Mouse (Mus musculus): ENCODE measurements around the gene Mrpl32. TPM values are rescaled to one million over a fixed set of nuclear protein-coding genes. Genes with fewer than 3 reads are reported as not detected.

The Mrpl32 gene
- total and polyA plus RNA-seq, 3 experiments = 10.4 to 42.3 (median 40.1) TPM

DNA sequence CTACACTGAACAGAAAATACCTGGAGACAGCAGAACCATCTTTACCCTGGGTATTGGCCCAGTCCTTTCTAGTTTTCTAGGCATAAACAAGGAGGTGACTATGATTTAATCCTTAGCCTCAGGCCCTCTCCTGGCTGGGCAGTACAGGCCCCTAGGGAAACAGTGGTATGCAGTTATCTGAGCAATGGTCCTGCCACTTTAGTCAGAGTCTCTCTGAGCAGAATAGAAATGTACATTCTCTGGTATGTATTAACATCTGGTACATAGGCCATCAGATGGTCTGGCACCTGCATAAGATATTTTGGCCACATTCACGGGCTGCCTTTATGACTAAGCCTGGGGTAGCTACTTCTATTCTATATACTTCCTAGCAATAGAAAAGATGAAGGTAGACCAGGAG, 51.6 kb downstream of the Mrpl32 start:
- intact Hi-C loops (cut with DNase I) = no loop called here
- TF ChIP-seq POLR2A (IDR thresholded peaks at IDR 0.05; ENCODE audit: insufficient read depth, low read depth, low read length) (no peak), CTCF (IDR thresholded peaks at IDR 0.05) (no peak), EP300 (IDR thresholded peaks at IDR 0.05; ENCODE audit: insufficient read depth, low read depth, low read length) (no peak)
- WGBS = 57% methylated on average over 1 of the region's 1 CpGs
- H3K4me1 ChIP-seq (ENCODE audit: control insufficient read depth, insufficient read depth, low read length) = no peaks in the 10 kb centered on the region
- DNase-seq = no peak
- H3K36me3 ChIP-seq (ENCODE audit: control insufficient read depth, insufficient read depth, low read length) = no peaks in the 10 kb centered on the region
- H3K4me3 ChIP-seq = no peak overlapping the region
- H3K79me2 ChIP-seq (replicated peaks; ENCODE audit: control insufficient read depth, insufficient read depth, low read length) = no peaks in the 10 kb centered on the region
- H3K27ac ChIP-seq = no peak overlapping the region
- H3K9ac ChIP-seq (ENCODE audit: low read depth, low read length) = no peak overlapping the region
- H3K27me3 ChIP-seq (ENCODE audit: control insufficient read depth, insufficient read depth, low read length) = no peaks in the 10 kb centered on the region

Other genes starting within 250 kb of the Mrpl32 start
- under 1 TPM; 0.05 to 0.73 TPM for gene Hecw1, start 89.9 kb downstream of the Mrpl32 start, total RNA-seq (2021)
- gene Hecw1, start 89.9 kb downstream of the Mrpl32 start, polyA plus RNA-seq (2012; rRNA removed) = 0.04 and 0.20 TPM in 2 replicates
- gene Psma2, start 75 bp upstream of the Mrpl32 start, total RNA-seq (2021) = 10 to 100 TPM; 54.4 to 58.8 TPM
- gene Psma2, start 75 bp upstream of the Mrpl32 start, polyA plus RNA-seq (2012; rRNA removed) = 33.5 and 60.0 TPM in 2 replicates
- gene AW209491, start 17.0 kb upstream of the Mrpl32 start, total RNA-seq (2021) = 10 to 100 TPM; 11.5 to 12.3 TPM
- gene AW209491, start 17.0 kb upstream of the Mrpl32 start, polyA plus RNA-seq (2012; rRNA removed) = 3.6 and 9.1 TPM in 2 replicates

All from heart, adult 2 months (tissue).